Mouse (Mus musculus) thymus, adult 2 months (tissue): ENCODE results near the gene Bri3bp.
"Not testable (repeated sequence)": the region's sequence is repeated elsewhere in the genome, so short reads cannot be mapped to it uniquely, and the experiment has no call there.

Source experiments
- CTCF ChIP-seq: fragments of 200-500 bp; IDR thresholded peaks from 2 replicates; pipeline ENCODE4 v1.5.1; 2012; ENCODE audit warnings: mild to moderate bottlenecking, control low read depth, low read length, moderate library complexity, borderline replicate concordance; ENCODE audit not compliant: control insufficient read depth, poor library complexity, insufficient read depth; ENCODE audit errors: extremely low read depth
- POLR2A ChIP-seq: fragments of 200-500 bp; IDR thresholded peaks from 2 replicates; pipeline ENCODE4 v1.6.1; 2012; ENCODE audit warnings: mild to moderate bottlenecking, low read length, control low read depth, moderate library complexity; ENCODE audit not compliant: control insufficient read depth, poor library complexity, insufficient read depth; ENCODE audit errors: extremely low read depth

DNA sequence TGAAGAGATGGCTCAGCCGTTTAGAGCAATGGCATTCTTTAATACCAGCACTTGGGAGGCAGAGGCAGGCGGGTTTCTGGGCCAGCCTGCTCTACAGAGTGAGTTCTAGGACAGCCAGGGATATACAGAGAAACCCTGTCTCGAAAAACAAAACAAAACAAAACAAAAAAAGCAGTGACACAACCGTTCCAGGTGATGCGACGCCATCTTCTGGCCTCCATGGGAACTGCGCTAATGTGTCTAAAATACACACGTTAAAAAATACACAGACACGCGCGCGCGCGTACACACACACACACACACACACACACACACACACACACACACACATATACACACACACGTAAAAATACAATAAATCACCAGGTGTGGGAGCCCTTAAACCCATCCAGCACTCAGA lies 7.0 kb upstream of the Bri3bp start:
- TF ChIP-seq CTCF, POLR2A: not testable (repeated sequence)
